9 mouse cellular contexts compared by ENCODE assay signal in genomic region chr12:77568286-77568685, GRCm38 (mm10).
DNase-seq lines count a peak whose midpoint lies in the region; ATAC-seq and TF ChIP-seq lines count a peak whose summit lies in the region.
"Had no signal": no experiment of that assay in that cellular context is flagged by ENCODE, and none has a peak within 500 bp of the region (broad histone marks: within the 10 kb centered on the region; RNA-seq: fewer than 3 reads in every experiment).

No protein-coding gene starts in this region.

- DNase-seq in ES-E14 (ENCODE audit: low read depth, low spot score) = peak; percentile 28
- DNase-seq in cerebellum, adult 11-12 months = peak; percentile 66
- peak; percentile 71 for DNase-seq in forebrain, embryonic 14.5 days (ENCODE audit: low spot score)
- DNase-seq in kidney, adult 11 months = peak; percentile 6
- peak; percentile 59 for DNase-seq in limb, embryonic 14.5 days (ENCODE audit: low spot score)

- no peaks in the 10 kb centered on the region for H3K9me3 ChIP-seq in ES-E14 (ENCODE audit: control insufficient read depth, insufficient read depth, low read depth, low read length)
- no peaks in the 10 kb centered on the region for H3K9me3 ChIP-seq in forebrain, embryonic 14.5 days (replicated peaks; ENCODE audit: control insufficient read depth, low read length)
- H3K9me3 ChIP-seq in limb, embryonic 14.5 days (ENCODE audit: control insufficient read depth, low read length) = no peaks in the 10 kb centered on the region
- H3K9me3 ChIP-seq: heart, embryonic 15.5 days had no signal

- no peaks in the 10 kb centered on the region for H3K79me2 ChIP-seq in C2C12 (ENCODE audit: control insufficient read depth, insufficient read depth)

- in situ Hi-C loops in ES-E14 (cut with MboI; ENCODE audit: low sequenced_read_pairs in 2 of 2, unreplicated experiment in 2 of 2) = loop anchor here in 1 of 2 experiments (25.0 kb wide), 1 partner anchor 556 kb away; no protein-coding TSS in a partner anchor

- no peak overlapping the region for H3K27ac ChIP-seq in ES-E14 (ENCODE audit: insufficient read depth, low read depth, low read length, poor library complexity, severe bottlenecking)
- H3K27ac ChIP-seq in forebrain, embryonic 14.5 days (ENCODE audit: low read depth, low read length) = no peak overlapping the region
- H3K27ac ChIP-seq in limb, embryonic 14.5 days (replicated peaks; ENCODE audit: low read depth, low read length) = no peak overlapping the region
- H3K27ac ChIP-seq in olfactory bulb, adult 2 months (ENCODE audit: insufficient read depth, low read depth, low read length) = no peak overlapping the region
- H3K27ac ChIP-seq: heart, embryonic 15.5 days had no signal

- ATAC-seq in forebrain, embryonic 14.5 days = peak; percentile 84
- peak; percentile 57; the same call in 1 of the 2 replicates for ATAC-seq in limb, embryonic 14.5 days (ENCODE audit: low FRiP score, low read depth)
- no peak; the same call in 1 of the 2 replicates for ATAC-seq in granulocyte monocyte progenitor cell, adult 5-6 weeks (replicated peaks; ENCODE audit: poor library complexity, severe bottlenecking)

- WGBS in forebrain, embryonic 14.5 days = 4% methylated on average over 3 of the region's 3 CpGs
- WGBS in limb, embryonic 14.5 days = 6% methylated on average over 3 of the region's 3 CpGs
- 12% methylated on average over 3 of the region's 3 CpGs for WGBS in olfactory bulb, adult 2 months

- peak; percentile 10 for TF ChIP-seq CTCF in C2C12 (IDR thresholded peaks at IDR 0.05; ENCODE audit: control insufficient read depth, insufficient read depth, insufficient read length)
- peak; percentile 67 for TF ChIP-seq CTCF in olfactory bulb, adult 2 months (IDR thresholded peaks at IDR 0.05; ENCODE audit: insufficient read depth, low read depth, low read length)

- H3K27me3 ChIP-seq in C2C12 (ENCODE audit: control insufficient read depth, insufficient read depth, insufficient read length) = peaks cover 46% of the 10 kb centered on the region
- H3K27me3 ChIP-seq in forebrain, embryonic 14.5 days (replicated peaks; ENCODE audit: control insufficient read depth, insufficient read depth, low read length) = no peaks in the 10 kb centered on the region
- no peaks in the 10 kb centered on the region for H3K27me3 ChIP-seq in limb, embryonic 14.5 days (ENCODE audit: control insufficient read depth, insufficient read depth, low read length)

- no peak overlapping the region for H3K9ac ChIP-seq in ES-E14 (ENCODE audit: insufficient read depth, low read depth, low read length, poor library complexity, severe bottlenecking)
- H3K9ac ChIP-seq in forebrain, embryonic 14.5 days (ENCODE audit: low read length) = no peak overlapping the region
- no peak overlapping the region for H3K9ac ChIP-seq in limb, embryonic 14.5 days (ENCODE audit: low read depth, low read length, severe bottlenecking)
- H3K9ac ChIP-seq: heart, embryonic 15.5 days had no signal

- H3K36me3 ChIP-seq in C2C12 (ENCODE audit: control insufficient read depth, insufficient read depth) = no peaks in the 10 kb centered on the region
- H3K36me3 ChIP-seq in ES-E14 (ENCODE audit: control insufficient read depth, insufficient read depth, low read length, poor library complexity, severe bottlenecking) = no peaks in the 10 kb centered on the region
- no peaks in the 10 kb centered on the region for H3K36me3 ChIP-seq in forebrain, embryonic 14.5 days (ENCODE audit: control insufficient read depth, insufficient read depth, low read length)
- H3K36me3 ChIP-seq in limb, embryonic 14.5 days (ENCODE audit: control insufficient read depth, insufficient read depth, low read length) = no peaks in the 10 kb centered on the region
- H3K36me3 ChIP-seq: heart, embryonic 15.5 days had no signal

- TF ChIP-seq POLR2A in limb, embryonic 14.5 days (IDR thresholded peaks at IDR 0.05; ENCODE audit: borderline replicate concordance, extremely low read depth, insufficient read depth, insufficient read length) = no peak
- no peak for TF ChIP-seq POLR2A in olfactory bulb, adult 2 months (IDR thresholded peaks at IDR 0.05; ENCODE audit: insufficient read depth, low read depth, low read length)

- H3K79me3 ChIP-seq in C2C12 (ENCODE audit: low read depth) = no peaks in the 10 kb centered on the region

- H3K4me1 ChIP-seq in ES-E14 (ENCODE audit: control insufficient read depth in 2 of 2, insufficient read depth in 2 of 2, low read length in 2 of 2, poor library complexity in 1 of 2) = no peaks in the 10 kb centered on the region
- H3K4me1 ChIP-seq in forebrain, embryonic 14.5 days (ENCODE audit: control insufficient read depth, insufficient read depth, low read length) = no peaks in the 10 kb centered on the region; the same call in 1 of the 2 replicates
- no peaks in the 10 kb centered on the region for H3K4me1 ChIP-seq in limb, embryonic 14.5 days (ENCODE audit: control insufficient read depth, insufficient read depth, low read length)
- no peaks in the 10 kb centered on the region for H3K4me1 ChIP-seq in olfactory bulb, adult 2 months (ENCODE audit: control insufficient read depth, insufficient read depth, low read length)
- H3K4me1 ChIP-seq: heart, embryonic 15.5 days had no signal

- H3K4me3 ChIP-seq in C2C12 (ENCODE audit: insufficient read depth, poor library complexity, severe bottlenecking) (no peak overlapping the region), ES-E14 (ENCODE audit: insufficient read depth in 1 of 2, low read depth in 1 of 2, low read length in 2 of 2, poor library complexity in 1 of 2, severe bottlenecking in 1 of 2) (no peak overlapping the region)
- H3K4me3 ChIP-seq in forebrain, embryonic 14.5 days (ENCODE audit: low read depth, low read length) = no peak overlapping the region
- no peak overlapping the region for H3K4me3 ChIP-seq in limb, embryonic 14.5 days (replicated peaks; ENCODE audit: low read length)
- no peak overlapping the region for H3K4me3 ChIP-seq in olfactory bulb, adult 2 months (ENCODE audit: insufficient read depth, low read depth, low read length)
- H3K4me3 ChIP-seq: heart, embryonic 15.5 days had no signal

- H3K4me2 ChIP-seq in forebrain, embryonic 14.5 days (ENCODE audit: low read length) = no peak overlapping the region
- no peak overlapping the region for H3K4me2 ChIP-seq in limb, embryonic 14.5 days (replicated peaks; ENCODE audit: low read depth, low read length, severe bottlenecking)
- H3K4me2 ChIP-seq: heart, embryonic 15.5 days had no signal

- H3ac ChIP-seq in C2C12 (ENCODE audit: control insufficient read depth, insufficient read length, low read depth) = no peak overlapping the region

TF ChIP-seq in C2C12, 6 proteins besides CTCF, POLR2A, EP300 and RAD21:
- TF ChIP-seq MYOD1 (IDR thresholded peaks at IDR 0.05; ENCODE audit: control insufficient read depth, insufficient read length, low read depth) = no peak
- TF ChIP-seq FOSL1 (IDR thresholded peaks at IDR 0.05; ENCODE audit: insufficient read depth, low read length, poor library complexity, severe bottlenecking) = no peak
- TF ChIP-seq CEBPB (IDR thresholded peaks at IDR 0.05; ENCODE audit: low read depth) = no peak
- TF ChIP-seq MAX (IDR thresholded peaks at IDR 0.05) = no peak
- no peak for TF ChIP-seq MYOG (IDR thresholded peaks at IDR 0.05; ENCODE audit: control insufficient read depth, extremely low read depth, insufficient read length)
- no peak for TF ChIP-seq USF1 (IDR thresholded peaks at IDR 0.05; ENCODE audit: low read depth)
TF ChIP-seq in C2C12: peak in this region for 0.

TF ChIP-seq in ES-E14, 5 proteins besides CTCF, POLR2A, EP300 and RAD21:
- no peak for TF ChIP-seq CHD2 (IDR thresholded peaks at IDR 0.05; ENCODE audit: low read depth, low read length)
- no peak for TF ChIP-seq HCFC1 (IDR thresholded peaks at IDR 0.05; ENCODE audit: borderline replicate concordance, insufficient read depth, low read length)
- no peak for TF ChIP-seq ZC3H11A (IDR thresholded peaks at IDR 0.05; ENCODE audit: borderline replicate concordance, low read depth, low read length)
- no peak for TF ChIP-seq ZNF384 (IDR thresholded peaks at IDR 0.05; ENCODE audit: low read depth, low read length)
- no peak for TF ChIP-seq MAFK (IDR thresholded peaks at IDR 0.05; ENCODE audit: insufficient read depth, low read depth, low read length)

Comparison
In these comparisons a context has a peak if more than half of its experiments do, and no peak if none do; other contexts are left out.
1. DNase-seq: peak in every context shown above with its lines; median percentile 71 in forebrain, embryonic 14.5 days; 66 in cerebellum, adult 11-12 months; 59 in limb, embryonic 14.5 days; 28 in ES-E14; 6 in kidney, adult 11 months.